Mouse (Mus musculus) E14TG2a.4 (cell line): ENCODE results near the gene Gm10643.

Experiments used
- H3K27me3 ChIP-seq: 2 replicates; pipeline ENCODE4 v1.6.1; 2014; ENCODE audit warnings: low read length, control low read depth; ENCODE audit not compliant: insufficient read depth
- H3K36me3 ChIP-seq: 2 replicates; pipeline ENCODE4 v1.6.1; 2014; ENCODE audit warnings: low read length, control low read depth; ENCODE audit not compliant: insufficient read depth
- H3K4me1 ChIP-seq: replicated peaks from 2 replicates; pipeline ENCODE4 v1.6.1; 2014; ENCODE audit warnings: low read depth, low read length, control low read depth
- H3K4me3 ChIP-seq: replicated peaks from 2 replicates; pipeline ENCODE4 v1.5.1; 2014; ENCODE audit warnings: mild to moderate bottlenecking, low read length
- H3K9me3 ChIP-seq: 2 replicates; pipeline ENCODE4 v1.6.1; 2014; ENCODE audit warnings: low read length, control low read depth
- CTCF ChIP-seq: conservative IDR thresholded peaks from 2 replicates; pipeline ENCODE4 v1.5.1; 2014; ENCODE audit warnings: low read length
- NANOG ChIP-seq: IDR thresholded peaks from 2 replicates; pipeline ENCODE4 v1.6.1; 2014; ENCODE audit warnings: borderline replicate concordance, low read length, mixed read lengths
- POU5F1 ChIP-seq: IDR thresholded peaks from 2 replicates; pipeline ENCODE4 v1.6.1; 2014; ENCODE audit warnings: low read length, borderline replicate concordance

Gm10643 gene

GRCm38 (mm10) chr8:84068316-84069035, 3.5 kb upstream of the Gm10643 start:
- Histone ChIP-seq H3K36me3 (peaks cover 5% of the 10 kb centered on the region), H3K9me3 (no peaks in the 10 kb centered on the region), H3K4me1 (peaks cover 69% of the 10 kb centered on the region), H3K4me3 (no peak overlapping the region), H3K27me3 (no peaks in the 10 kb centered on the region)
- TF ChIP-seq CTCF (no peak), NANOG (no peak), POU5F1 (no peak)

- Histone ChIP-seq H3K4me3 (peak overlapping the region; percentile 86), H3K4me1 (peaks cover 64% of the 10 kb centered on the region), H3K36me3 (peaks cover 5% of the 10 kb centered on the region), H3K9me3 (no peaks in the 10 kb centered on the region), H3K27me3 (no peaks in the 10 kb centered on the region)
- TF ChIP-seq POU5F1 (no peak), NANOG (no peak), CTCF (no peak)
These were observed 3.0 kb upstream of the Gm10643 start for GRCm38 (mm10) chr8:84067911-84068310.

- peaks cover 56% of the 10 kb centered on the region for H3K4me1 ChIP-seq
- TF ChIP-seq POU5F1 (no peak), NANOG (no peak), CTCF (no peak)
- H3K36me3 ChIP-seq: peaks cover 5% of the 10 kb centered on the region; the same call in 1 of the 2 replicates
- H3K27me3 ChIP-seq: no peaks in the 10 kb centered on the region
- peak overlapping the region; percentile 86 for H3K4me3 ChIP-seq
- no peaks in the 10 kb centered on the region for H3K9me3 ChIP-seq
These were observed 2.2 kb upstream of the Gm10643 start for GRCm38 (mm10) chr8:84067047-84067573.

DNA sequence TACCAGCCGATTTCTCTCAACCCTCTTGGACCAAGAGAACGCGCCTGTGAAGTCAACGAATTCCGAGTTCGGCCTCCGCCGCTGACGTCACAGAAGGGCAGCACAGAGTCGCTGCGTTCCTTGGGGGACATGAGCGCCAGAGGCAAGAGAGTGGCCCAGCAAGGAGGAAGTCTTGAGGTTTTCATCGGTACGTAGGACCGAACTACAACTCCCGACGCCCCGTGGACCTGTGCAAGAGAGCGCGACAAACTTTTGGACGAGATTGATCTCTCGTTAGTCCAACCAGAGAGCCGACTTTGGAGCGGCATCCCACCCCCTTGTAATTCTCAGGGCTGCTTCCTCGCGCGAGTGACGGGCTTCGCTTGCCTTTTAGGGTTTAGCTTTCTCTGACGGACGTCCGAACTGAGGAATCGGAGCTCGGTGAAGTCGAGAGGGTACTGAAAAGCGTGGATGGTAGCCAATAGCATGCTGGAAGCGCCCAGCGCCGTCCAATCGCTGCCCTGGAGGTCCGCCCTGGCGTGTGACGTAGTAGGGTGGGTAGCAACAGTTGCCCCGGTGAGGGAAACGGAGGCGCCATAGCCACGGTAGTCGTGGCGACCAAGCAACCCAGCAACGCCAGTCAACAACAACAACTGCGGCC, 1.5 kb upstream of the Gm10643 start, which contains the start of gene Rfx1:
Gene Rfx1, plus strand, starts transcription at position 544 of the 640 bp plus-strand sequence.
- peak within 1 kb of the TSS; percentile 90 for H3K4me3 ChIP-seq
- H3K36me3 ChIP-seq: peaks cover 5% of the 10 kb centered on the region; the same call in 1 of the 2 replicates
- H3K9me3 ChIP-seq: no peaks in the 10 kb centered on the region
- peaks cover 49% of the 10 kb centered on the region for H3K4me1 ChIP-seq
- no peak for TF ChIP-seq POU5F1
- no peaks in the 10 kb centered on the region for H3K27me3 ChIP-seq

DNA sequence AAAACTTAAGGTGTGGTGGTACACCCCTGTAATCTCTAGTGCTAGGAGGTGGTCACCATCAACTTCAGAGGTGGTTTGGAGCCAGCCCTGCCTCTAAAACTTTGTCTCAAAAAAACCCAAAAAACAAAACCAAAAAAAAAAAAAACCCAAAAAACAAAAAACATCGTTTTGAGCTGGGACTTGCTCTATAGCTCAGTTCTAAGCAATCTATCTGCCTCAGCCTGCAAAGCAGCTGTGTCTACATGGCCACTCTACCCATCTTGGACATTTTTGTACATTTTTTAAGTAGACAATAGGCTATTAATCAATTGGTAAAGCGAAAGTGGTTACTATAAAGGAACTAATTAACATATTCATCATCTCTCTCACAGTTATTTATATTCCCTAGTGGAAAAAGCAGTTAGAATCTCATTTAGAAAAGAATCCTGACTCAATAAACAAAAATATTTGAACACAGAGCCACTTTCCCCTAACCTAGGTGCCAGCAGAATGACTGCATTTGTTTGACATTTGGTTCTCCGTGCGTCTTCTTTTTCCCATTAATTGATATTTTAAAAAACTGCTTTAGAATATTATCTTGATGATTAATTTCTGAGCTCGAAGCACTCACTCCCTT, 628 bp upstream of the Gm10643 start:
- Histone ChIP-seq H3K4me3 (peak overlapping the region; percentile 90), H3K27me3 (no peaks in the 10 kb centered on the region), H3K36me3 (peaks cover 5% of the 10 kb centered on the region; the same call in 1 of the 2 replicates), H3K9me3 (no peaks in the 10 kb centered on the region), H3K4me1 (peaks cover 48% of the 10 kb centered on the region)
- no peak for TF ChIP-seq NANOG
- no peak for TF ChIP-seq POU5F1
- no peak for TF ChIP-seq CTCF

GRCm38 (mm10) chr8:84063861-84064610, 901 bp downstream of the Gm10643 start:
- 0 out of 2 replicates have a peak overlapping the region, but pooled peaks have one; percentile 13 for H3K4me3 ChIP-seq
- TF ChIP-seq NANOG (no peak), POU5F1 (no peak), CTCF (no peak)
- peaks cover 34% of the 10 kb centered on the region for H3K4me1 ChIP-seq
- H3K9me3 ChIP-seq: no peaks in the 10 kb centered on the region
- no peaks in the 10 kb centered on the region for H3K36me3 ChIP-seq
- H3K27me3 ChIP-seq: no peaks in the 10 kb centered on the region

DNA sequence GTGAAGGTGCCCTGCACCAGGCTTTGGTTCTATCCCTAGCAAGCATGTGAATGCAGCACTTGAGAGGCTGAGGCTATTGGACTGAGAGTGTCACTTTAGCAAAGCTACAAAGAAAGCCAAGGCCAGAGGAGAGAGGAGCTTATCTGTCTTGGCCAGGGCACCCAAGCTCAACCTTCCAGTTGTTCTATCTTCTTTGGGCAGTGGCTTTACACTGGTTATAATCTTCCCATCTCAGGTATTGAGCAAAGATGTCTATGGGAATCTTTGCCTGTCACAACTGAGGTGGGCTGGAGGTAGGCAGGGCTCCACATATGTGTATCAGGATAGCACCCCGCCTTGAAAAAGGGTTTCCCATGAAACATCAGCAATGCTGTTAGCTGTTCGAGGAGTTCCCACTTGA, 4.7 kb downstream of the Gm10643 start:
- Histone ChIP-seq H3K4me3 (no peak overlapping the region), H3K27me3 (no peaks in the 10 kb centered on the region), H3K4me1 (peaks cover 14% of the 10 kb centered on the region), H3K36me3 (no peaks in the 10 kb centered on the region), H3K9me3 (peaks cover 18% of the 10 kb centered on the region)
- TF ChIP-seq POU5F1 (no peak), NANOG (no peak), CTCF (no peak)

- no peak for TF ChIP-seq NANOG
- no peak for TF ChIP-seq CTCF
- no peak for TF ChIP-seq POU5F1
- H3K36me3 ChIP-seq: no peaks in the 10 kb centered on the region
- H3K27me3 ChIP-seq: no peaks in the 10 kb centered on the region
- H3K4me1 ChIP-seq: peaks cover 10% of the 10 kb centered on the region
- H3K4me3 ChIP-seq: no peak overlapping the region
- H3K9me3 ChIP-seq: peaks cover 20% of the 10 kb centered on the region
These were observed 5.7 kb downstream of the Gm10643 start for GRCm38 (mm10) chr8:84059226-84059625.
